Mouse (Mus musculus) CH12F3 (cell line): Measurements from ENCODE around the gene Tbx10.
"Not testable (repeated sequence)": the region's sequence is repeated elsewhere in the genome, so short reads cannot be mapped to it uniquely, and the experiment has no call there.

Source experiments
- in situ Hi-C: fragments of 300-500 bp; cut with MboI; formaldehyde crosslinking; loops from 2 replicates; pipeline ENCODE4 v1.14.3; 2020; ENCODE audit warnings: low sequenced_read_pairs

The Tbx10 gene

DNA sequence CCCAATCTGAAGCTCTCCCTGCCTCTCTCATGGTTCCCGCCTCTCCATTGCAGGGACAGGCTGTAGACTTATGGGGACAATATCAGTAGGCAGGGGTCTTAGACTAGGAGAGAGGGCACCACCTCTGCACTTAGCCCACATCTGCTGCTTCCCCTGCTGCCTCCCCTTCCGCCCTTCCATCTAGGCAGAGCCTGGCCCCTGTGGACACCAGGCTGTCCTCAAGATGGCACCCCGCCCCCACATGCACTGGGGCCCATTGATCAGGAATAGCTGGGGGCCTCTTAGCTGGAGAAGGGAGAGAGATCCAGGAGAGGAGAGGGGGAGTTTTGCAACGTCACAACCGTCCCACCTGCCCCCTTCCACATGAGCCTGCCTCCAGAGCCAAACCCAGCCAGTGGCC lies at the start of gene Tbx10:
Tbx10 (plus strand) TSS at position 337 of the 400 bp plus-strand sequence.
- in situ Hi-C loops, result no loop called here

DNA sequence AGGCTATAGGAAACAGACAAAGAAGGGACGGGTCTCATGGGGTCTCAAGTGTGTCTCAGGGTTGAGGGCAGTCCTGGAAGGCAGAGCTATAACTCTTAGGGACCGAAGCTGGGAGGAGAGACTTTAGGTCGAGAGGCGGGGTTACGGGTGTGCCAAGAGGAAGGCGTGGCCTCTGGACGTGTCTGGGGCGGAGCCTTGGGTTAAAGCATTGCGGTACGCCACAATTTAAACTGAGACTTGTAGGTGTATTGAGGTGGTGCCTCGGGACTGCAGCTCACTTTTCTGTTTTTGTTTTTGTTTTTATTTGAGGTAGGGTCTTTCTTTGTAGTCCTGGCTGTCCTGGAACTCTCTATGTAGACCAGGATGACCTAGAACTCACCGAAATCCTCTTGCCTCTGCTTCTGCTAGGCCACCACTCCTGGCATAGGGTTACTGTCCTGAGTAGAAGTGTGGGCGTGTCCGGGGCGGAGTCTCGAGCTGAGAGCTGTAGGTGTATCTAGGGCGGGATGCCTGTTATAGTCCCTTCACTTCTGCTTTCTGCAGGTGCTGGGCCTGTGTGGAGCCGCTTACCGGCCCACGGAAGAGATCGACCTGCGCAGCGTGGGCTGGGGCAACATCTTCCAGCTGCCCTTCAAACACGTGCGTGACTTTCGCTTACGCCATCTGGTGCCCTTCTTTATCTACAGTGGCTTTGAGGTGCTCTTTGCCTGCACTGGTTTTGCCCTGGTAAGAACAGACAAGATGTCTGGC lies 49.4 kb upstream of the Tbx10 start:
- in situ Hi-C loops, result no loop called here

DNA sequence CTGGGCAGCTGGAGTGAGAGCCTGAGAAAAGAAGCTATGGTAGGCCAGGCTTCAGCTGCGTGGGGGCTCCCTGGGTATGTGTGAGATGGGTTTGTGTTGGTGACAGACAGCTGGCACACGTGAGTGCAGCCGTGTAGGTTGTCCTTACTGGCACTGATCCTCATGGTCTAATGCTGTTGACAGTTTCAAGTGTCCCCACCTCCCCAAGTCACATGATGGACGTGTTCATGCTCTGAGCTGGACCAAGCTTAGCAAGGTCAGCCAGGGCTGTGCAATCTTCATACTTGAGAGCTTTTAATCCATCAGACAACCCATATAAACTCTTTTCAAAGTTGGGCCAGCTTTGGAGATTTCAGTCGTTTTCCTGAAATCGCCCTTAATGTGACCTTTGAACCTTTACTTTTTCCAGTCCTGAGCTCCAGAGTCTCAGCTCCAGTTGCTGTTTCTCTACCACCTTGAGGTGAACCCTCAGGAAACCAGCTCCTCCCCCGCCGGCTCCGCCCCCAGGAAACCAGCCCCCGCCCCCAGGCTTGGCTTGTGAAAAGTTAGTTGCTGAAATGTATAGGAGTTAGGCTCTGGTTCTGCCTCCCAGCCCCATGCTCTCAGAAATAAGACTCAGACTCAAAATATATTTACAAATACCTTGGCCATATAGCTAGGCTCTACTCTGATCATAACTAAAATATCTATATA lies 46.5 kb upstream of the Tbx10 start:
- in situ Hi-C loops, result no loop called here

DNA sequence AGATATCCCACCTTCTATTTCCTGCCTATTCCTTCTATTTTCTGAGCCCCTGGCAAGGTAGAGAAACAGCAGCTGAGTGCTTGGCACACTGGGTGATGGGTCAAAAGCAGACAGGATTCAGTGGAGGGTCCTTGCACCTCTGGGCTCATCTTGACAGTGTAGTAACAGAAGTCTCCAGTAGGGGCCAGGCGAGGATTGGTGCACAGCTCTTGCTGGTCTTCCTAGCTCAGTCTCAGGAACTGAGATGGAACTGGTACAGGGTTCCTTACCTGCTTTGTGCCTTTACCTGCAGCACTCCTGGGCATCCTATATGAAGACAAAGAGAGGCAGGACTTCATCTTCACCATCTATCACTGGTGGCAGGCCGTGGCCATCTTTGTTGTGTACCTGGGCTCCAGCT lies 45.8 kb upstream of the Tbx10 start:
- in situ Hi-C loops, result no loop called here

DNA sequence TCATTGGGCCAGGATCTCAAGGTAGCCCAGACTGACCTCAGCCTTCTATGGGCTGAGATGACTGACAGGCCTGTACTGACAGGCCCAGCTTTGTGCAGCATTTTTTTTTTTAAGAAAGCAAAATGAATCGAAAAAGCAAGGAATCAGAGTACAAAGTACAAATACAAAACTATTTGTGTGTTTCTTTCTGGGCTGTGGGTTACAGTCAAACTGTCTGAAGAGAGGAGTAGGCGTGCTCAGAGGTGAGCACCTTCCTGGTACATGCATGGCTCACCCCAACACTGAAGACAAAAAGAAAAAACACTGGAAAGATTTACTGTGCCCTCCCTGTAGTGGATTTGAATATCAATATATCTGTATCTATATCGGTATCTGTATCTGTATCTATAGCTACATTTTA lies 44.7 kb upstream of the Tbx10 start:
- in situ Hi-C loops, result no loop called here

DNA sequence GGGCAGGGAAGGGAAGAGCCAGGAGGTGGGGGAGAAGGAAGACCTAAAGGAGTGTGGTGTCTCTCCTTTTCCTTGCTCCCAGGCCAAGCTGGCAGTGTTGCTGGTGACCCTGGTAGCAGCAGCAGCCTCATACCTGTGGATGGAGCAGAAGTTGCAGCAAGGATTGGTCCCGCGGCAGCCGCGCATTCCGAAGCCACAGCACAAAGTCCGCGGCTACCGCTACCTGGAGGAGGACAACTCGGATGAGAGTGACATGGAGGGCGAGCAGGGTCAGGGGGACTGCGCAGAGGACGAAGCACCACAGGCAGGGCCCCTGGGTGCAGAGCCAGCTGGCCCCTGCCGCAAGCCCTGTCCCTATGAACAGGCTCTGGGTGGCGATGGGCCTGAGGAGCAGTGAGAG lies 44.0 kb upstream of the Tbx10 start:
- in situ Hi-C loops, result no loop called here

DNA sequence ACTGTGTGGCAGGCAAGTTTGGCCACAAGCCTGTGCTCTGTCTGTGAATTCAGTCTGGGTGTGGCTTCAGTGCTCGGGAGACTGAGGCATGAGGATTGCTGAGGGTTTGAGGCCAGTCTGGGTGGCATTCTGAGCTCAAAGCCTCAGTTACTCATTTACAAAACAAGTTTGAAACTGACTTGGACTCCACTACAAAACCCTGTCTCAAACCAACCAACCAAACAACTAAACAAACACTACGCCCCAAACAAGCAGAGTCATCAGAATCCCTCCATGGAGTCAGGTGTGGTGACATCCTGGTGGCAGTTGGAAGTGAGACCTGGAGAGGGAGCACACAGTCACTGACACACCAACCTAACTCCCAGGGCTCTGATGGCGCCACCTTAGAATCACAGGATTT lies 42.2 kb upstream of the Tbx10 start:
- in situ Hi-C loops, result no loop called here

DNA sequence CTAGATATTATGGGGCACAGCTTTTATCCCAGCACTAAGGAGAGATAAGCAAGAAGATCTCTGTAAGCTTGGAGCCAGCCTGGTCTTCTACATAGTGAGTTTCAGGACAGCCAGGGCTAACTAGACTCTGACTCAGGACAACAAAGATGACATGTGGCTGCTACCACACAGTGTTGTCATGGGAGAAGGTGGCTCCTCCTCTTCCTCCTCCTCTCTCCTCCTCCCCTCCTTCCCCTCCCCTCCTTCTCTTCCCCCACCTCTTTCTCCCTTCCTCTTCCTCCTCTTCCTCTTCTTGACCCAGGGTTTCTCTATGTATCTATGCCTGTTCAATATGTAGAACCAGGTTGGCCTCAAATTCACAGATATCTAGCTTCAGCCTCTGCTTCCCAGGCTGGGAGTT lies 41.1 kb upstream of the Tbx10 start:
- in situ Hi-C loops, result no loop called here

DNA sequence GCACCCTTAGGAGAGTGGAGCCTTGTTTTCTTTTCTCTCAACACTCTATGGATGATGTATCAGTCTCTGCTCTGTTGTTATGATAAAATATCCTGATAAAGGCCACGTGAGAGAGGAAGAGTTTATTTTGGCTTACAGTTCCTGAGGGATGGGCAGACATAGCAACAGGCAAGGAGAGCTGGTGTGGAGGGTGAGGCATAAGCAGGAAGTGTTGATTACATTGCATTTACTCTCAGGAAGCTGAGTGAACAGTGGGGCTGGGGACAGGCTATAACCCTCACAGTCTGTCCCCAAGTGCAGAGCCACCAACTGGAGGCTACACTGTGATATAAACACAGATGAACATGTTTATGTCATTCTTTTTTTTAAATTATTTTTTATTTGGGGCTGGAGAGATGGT lies 40.5 kb upstream of the Tbx10 start:
- in situ Hi-C loops, result no loop called here

DNA sequence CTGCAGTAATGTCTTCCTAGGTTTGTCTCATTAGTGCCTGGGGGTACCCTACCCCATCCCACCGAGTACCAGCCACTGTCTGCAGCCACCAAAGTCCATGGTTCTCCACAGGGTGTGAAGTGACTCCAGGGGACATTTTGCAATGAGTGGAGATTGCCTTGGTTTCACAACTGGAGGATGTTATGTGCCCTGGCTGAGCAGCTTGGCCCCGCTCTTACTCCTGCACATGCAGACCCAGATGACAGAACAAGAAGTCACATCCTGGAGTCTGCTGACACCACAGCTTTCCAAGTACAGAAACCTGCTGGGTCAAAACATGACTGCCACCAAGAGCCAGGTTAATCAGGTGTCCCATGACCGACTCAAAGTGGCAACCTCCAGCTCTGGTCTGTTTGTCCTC lies 37.5 kb upstream of the Tbx10 start:
- in situ Hi-C loops, result no loop called here

DNA sequence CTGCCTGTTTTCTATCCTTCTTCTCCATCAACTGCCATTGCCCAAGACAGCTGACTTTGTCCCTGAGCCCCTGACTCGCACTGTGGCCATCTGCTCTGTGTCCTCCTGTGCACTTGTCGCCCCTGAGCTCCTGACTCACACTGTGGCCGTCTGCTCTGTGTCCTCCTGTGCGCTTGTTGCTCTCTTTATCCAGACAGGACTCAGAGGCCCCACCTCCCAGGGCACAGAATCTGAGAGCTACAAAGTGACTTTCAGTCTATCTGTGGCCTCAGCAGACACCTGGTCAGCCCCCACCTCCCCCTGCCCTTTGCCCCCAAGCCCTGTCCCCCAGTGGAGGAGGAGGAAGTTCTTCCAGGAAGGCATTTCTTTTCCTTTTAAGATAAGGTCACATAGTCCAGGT lies 36.7 kb upstream of the Tbx10 start:
- in situ Hi-C loops, result no loop called here

DNA sequence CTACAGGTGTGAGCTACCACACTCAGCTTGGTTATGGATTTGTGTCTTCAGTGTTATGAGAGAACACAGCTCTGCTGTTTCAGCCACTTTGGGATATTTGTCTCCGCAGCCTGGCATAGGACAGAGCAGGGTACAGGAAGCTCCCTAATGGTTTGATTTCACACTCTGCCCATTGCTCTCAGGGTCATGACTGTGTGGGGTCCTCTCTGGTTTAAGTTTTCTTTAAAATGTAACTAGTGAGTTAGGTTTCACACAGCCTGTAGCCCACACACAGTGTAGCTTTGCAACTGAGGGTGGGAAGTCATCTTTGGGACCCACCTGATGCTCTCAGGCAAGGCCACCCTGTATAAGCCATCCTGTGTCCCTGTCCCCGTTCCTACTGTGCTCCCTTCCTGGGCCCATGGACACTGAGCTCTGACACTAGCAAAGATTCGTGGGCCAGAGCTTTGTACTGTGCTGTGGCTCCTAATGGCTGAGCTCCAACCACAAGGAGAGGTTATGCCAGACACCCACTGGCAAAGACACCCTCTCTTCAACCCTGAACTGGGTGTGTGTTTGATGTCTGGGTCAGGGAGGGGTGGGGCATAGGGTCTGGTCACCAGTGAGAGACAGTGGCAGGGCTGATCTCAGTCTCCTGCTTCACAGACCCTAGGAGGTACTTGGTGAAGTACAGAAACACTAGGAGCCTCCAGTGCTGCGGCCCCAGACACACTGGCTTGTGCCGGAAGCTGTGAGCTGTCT lies 35.1 kb upstream of the Tbx10 start:
- in situ Hi-C loops, result not testable (repeated sequence)

DNA sequence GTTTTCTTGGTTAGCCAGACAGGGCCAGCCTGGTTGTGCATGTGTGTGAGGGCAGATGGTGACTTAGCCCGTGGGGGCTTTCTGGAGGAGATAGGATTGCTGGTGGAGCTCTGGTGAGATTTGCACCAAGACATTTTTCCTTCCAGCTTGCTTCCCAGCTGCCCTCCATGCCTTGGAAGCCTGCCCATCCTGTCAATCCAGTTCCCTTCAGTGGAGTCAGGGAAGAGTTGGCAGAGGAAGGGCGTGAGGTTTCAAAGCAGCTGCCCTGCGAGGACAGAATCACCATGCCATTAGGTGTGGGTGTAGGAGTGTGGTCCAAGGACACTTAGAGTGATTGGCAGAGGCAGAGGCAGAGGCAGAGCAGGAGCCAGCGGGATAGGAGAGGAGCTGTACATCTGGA lies 34.1 kb upstream of the Tbx10 start, which contains the start of gene Aldh3b3:
Aldh3b3 (plus strand) TSS at position 176 of the 400 bp plus-strand sequence.
- in situ Hi-C loops, result no loop called here

DNA sequence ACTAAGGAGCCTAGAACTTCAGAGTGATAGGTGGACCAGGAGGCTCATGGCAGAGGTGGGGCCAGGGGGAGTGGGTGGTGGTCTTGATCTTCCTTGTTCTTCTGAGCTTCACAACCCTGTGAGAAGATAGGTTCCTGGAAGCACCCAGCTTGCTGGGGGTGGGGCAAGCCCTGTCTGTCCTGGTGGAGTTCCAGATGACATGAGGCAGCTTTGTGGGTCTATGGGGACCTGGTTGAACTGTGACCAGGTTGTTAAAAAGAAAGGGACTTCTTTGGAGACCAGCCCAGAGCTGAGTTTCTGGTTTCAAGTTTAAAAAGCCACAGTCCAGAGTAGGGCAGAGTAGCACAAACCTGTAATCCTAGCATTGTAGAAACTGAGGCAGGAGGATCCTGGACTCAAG lies 33.5 kb upstream of the Tbx10 start:
- in situ Hi-C loops, result no loop called here

DNA sequence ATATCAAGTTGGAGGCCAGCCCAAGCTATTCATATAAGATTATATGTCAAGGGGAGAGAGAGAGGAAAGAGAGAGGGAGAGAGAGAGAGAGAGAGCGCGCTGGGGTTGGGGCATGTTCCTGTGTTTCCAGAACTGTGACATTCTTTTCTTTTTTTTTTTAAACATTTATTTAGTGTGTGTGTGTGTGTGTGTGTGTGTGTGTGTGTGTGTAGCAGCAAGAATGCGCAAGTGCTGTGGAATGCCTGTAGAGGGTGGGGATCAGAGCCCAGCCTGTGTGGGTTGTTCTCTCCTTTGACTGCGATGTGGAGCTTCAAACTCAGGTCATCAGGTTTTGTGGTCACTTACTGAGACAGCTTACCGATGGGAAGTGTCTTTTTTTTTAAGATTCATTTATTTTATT lies 32.3 kb upstream of the Tbx10 start:
- in situ Hi-C loops, result no loop called here

DNA sequence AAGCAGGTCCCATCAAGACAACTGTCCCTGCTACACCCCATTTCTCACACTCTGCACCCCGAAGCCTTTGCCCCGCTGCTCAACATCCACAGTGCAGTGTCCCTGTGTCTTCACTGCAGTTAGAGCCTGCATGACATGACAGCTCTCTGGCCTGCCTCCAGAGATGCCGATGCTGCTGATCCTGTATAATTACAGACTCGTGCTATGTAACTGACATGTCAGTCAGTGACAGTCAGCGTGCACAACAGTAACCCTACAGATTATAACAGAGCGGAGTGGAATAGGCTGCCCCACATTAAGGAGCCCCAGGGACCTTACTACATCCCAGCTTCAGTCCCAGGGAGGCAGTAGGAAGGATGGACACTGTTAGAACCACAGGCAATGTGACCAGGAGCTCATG lies 30.7 kb upstream of the Tbx10 start:
- in situ Hi-C loops, result not testable (repeated sequence)

DNA sequence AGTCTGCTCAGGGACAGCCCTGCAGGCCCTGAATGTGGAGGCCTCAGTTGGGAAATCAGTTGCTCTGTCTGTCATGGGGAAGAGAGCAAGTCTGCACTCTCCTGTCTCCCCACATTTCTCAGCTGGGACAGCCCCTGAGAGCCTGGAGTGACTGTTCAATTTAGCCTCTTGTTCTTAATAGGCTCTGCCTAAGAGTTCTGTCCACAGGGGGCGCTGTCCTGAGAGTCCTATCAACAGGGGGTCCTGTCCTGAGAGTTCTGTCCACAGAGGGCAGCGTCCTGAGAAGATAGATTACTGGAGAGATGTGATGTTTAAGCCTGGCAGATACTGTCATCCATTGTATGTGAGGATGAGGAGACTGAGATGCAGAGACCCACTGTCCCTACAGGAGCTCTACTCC lies 30.1 kb upstream of the Tbx10 start:
- in situ Hi-C loops, result no loop called here

DNA sequence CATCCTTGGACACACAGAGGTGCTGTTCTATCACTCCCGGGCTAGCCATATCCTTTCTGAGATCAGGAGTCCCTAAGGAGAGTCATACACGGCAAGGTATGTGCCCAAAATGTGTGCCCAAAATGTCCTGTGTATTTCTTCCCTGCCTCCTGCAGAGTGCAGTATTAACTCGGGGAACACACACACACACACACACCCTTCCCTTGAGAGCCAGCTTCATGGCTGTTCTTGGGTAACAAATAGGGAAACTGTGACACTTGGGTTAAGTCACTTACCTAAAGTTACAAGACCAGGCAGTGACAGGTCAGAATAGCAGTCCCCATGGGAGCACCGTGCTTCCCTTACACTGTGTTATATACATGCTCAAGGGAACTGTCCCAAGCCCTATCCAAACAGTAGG lies 28.5 kb upstream of the Tbx10 start:
- in situ Hi-C loops, result no loop called here

DNA sequence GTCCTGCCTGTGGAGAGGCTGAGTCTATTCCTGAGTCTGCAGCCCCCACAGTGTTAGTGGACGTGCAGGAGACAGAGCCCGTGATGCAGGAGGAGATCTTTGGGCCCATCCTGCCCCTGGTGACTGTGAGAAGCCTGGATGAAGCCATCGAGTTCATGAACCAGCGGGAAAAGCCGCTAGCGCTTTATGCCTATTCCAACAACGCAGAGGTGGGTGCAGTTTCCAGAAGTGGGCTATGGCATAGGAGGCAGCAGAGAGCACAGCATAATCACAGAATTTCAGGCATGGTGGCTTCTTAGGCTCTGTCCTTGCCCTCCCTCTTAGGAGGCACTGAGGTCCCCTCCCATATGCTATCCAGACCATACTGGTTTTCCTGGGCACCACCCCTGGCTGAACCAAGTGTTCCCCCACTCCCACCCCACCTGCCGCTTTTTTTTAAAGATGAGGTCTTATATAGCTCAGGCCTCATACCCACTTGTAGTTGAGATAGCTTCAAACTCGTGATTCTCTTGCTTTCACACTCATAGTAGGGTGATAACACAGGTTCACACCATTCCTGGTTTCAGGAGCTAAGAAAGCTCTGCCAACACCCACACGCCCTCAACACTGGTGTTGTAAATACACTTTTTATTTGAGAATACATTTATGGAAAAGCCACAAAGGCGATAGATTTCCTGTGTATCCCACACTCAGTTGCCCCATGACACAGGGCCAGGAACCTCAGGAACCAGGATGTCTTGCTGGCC lies 26.0 kb upstream of the Tbx10 start:
- in situ Hi-C loops, result no loop called here

DNA sequence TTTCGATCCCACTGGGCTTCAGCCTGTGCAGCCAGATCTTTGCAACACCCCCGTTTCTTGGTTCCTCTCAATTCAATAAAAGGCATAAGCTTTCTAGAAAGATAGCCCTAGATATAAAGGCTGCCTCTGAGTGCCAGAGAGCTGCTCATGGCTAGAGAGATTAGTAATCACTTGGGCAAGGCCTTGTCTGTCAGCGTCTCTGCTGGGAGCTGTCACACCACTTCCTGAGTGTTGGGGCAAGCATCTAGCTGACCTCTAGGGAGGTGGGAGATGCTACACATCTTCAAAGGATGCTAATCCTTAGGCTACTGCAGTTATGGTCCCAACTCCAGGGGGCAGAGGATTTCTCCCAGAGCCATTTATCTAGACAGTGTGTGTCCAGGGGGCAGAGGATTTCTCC lies 25.3 kb upstream of the Tbx10 start:
- in situ Hi-C loops, result no loop called here

DNA sequence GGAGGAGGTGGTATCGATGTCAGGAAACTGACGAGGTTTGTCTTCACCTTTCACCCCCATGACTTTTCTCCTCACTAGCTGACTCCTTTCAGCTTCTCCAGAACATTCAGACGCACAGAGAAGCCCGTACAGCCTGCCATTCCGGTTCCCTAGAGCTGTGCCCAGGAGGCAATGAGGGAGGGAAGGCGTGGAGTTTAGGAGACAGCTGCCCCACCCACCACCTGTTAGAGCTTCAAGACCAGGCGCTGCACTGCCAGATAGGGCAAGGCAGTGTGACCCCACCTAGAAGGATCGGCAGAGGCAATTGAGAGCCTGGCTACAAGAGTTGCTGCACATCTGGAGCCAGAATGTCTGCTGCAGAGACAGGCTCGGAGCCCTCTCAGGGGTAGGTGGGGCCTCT lies 20.3 kb upstream of the Tbx10 start, which contains the start of gene Aldh3b2:
Aldh3b2 (plus strand) TSS at position 100 of the 400 bp plus-strand sequence.
- in situ Hi-C loops, result no loop called here
